Mouse (Mus musculus) hindbrain, embryonic 10.5 days (tissue): ENCODE measurements at regions not wholly inside any gene's neighbourhood (a gene's known extent, or its start where the extent isn't known, plus 50 kb on each side); places are given as distances from the start of the nearest gene placed in this dataset.

ENCODE experiments used
- DNase-seq: peaks from one replicate; pipeline ENCODE4 v3.0.0-alpha.2; 2017; ENCODE audit warnings: low spot score
- H3K27ac ChIP-seq: fragments of 300-500 bp; sonication (generic); 2 replicates; pipeline ENCODE4 v1.5.1; 2016; ENCODE audit warnings: mild to moderate bottlenecking, moderate library complexity
- H3K27me3 ChIP-seq: fragments of 300-500 bp; sonication (generic); 2 replicates; pipeline ENCODE4 v1.6.1; 2016; ENCODE audit warnings: mild to moderate bottlenecking; ENCODE audit not compliant: poor library complexity, insufficient read depth, severe bottlenecking
- H3K36me3 ChIP-seq: fragments of 300-500 bp; sonication (generic); 2 replicates; pipeline ENCODE4 v1.6.1; 2016; ENCODE audit warnings: mild to moderate bottlenecking, moderate library complexity
- H3K4me1 ChIP-seq: fragments of 300-500 bp; sonication (generic); replicated peaks from 2 replicates; pipeline ENCODE4 v1.6.1; 2016; ENCODE audit warnings: mild to moderate bottlenecking
- H3K4me3 ChIP-seq: fragments of 300-500 bp; sonication (generic); 2 replicates; pipeline ENCODE4 v1.5.1; 2016; ENCODE audit warnings: mild to moderate bottlenecking, moderate library complexity
- H3K9me3 ChIP-seq: fragments of 300-500 bp; sonication (generic); 2 replicates; pipeline ENCODE4 v1.6.1; 2016; ENCODE audit warnings: mild to moderate bottlenecking, moderate library complexity
- WGBS: fragments of 180-500 bp; shearing (Covaris S2); methylation state at CpG from one replicate; pipeline ENCODE4 v1.1.7; 2016; 5-methylcytosine and 5-hydroxymethylcytosine counted together

DNA sequence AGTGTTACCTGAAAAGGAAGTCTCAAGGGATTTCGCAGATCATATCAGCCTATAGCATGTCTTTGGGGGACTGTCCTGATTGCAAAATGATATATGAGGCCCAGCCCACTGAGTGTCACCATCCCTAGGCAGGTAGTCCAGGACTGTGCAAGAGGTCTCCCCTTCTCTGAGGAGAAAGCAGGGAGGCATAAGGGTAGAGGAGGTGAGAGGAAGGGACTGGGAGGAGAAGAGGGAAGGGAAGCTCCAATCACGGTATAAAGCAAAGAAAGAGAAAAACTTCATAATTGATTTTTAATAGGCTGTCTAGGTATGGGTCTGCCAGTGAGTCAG is 291.1 kb upstream of the Map3k7 start:
- H3K4me1 ChIP-seq = 0 out of 2 replicates have a peak, but pooled peaks cover 5% of the 10 kb centered on the region
- no peaks in the 10 kb centered on the region for H3K27me3 ChIP-seq
- WGBS = 92% methylated on average over 2 of the region's 2 CpGs
- H3K36me3 ChIP-seq = no peaks in the 10 kb centered on the region
- no peak overlapping the region for H3K27ac ChIP-seq
- DNase-seq = no peak
- H3K9me3 ChIP-seq = no peaks in the 10 kb centered on the region
- no peak overlapping the region for H3K4me3 ChIP-seq

DNA sequence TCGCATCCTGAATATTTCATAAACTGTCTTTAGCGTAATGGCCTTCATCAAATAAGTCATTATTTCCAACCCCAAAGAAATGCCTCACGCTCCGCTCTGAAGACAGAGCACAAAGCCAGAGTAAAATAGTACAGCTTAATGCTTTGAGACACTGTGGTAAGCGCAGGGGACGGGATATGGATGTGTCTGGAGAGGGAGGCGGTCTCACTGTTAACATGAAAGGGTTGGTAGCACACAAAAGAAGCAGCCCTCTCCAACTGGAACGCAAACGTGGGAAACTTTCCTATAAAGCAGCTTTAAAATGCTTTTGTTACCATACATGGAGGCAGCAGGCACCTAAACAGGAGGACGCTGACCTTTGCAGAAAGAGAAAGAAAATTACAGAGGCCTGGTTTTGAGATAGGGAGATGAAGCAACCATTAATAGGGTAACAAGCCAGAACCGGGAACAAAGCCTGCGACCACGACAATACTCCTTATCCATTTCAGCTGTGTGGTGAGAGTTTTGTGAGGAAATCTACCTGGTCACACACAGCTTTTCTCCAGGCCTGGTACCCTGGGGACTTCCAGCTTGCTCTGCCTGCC is 284.8 kb upstream of the Map3k7 start:
- Histone ChIP-seq H3K27me3 (no peaks in the 10 kb centered on the region), H3K4me1 (0 out of 2 replicates have a peak, but pooled peaks cover 7% of the 10 kb centered on the region), H3K9me3 (no peaks in the 10 kb centered on the region), H3K4me3 (no peak overlapping the region), H3K36me3 (no peaks in the 10 kb centered on the region), H3K27ac (peak overlapping the region; percentile 36; the same call in 1 of the 2 replicates)
- 76% methylated on average over 13 of the region's 13 CpGs for WGBS
- no peak for DNase-seq

DNA sequence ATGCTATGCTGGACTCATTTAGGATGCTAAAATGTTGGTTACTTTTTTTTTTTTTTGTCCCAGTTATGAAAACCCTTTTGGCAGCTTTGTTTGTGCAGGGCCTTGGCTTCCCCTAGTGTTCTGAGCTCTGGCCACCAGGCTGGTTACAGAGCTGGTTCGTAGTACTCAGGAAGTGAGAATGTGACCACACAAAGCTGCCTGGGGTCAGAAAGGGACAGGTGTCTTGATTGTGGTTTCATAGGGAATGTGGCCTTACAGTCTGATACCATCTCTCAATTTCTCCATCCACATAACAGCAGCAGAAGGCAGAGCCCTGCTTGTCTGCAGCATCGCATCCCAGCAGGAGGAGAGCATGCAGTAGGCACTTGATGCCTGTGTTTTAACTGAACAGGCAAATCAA is 282.9 kb upstream of the Map3k7 start:
- Histone ChIP-seq H3K4me1 (0 out of 2 replicates have a peak, but pooled peaks cover 7% of the 10 kb centered on the region), H3K36me3 (no peaks in the 10 kb centered on the region), H3K27ac (no peak overlapping the region), H3K4me3 (no peak overlapping the region), H3K27me3 (no peaks in the 10 kb centered on the region), H3K9me3 (no peaks in the 10 kb centered on the region)
- WGBS = 89% methylated on average over 2 of the region's 2 CpGs
- DNase-seq = no peak

DNA sequence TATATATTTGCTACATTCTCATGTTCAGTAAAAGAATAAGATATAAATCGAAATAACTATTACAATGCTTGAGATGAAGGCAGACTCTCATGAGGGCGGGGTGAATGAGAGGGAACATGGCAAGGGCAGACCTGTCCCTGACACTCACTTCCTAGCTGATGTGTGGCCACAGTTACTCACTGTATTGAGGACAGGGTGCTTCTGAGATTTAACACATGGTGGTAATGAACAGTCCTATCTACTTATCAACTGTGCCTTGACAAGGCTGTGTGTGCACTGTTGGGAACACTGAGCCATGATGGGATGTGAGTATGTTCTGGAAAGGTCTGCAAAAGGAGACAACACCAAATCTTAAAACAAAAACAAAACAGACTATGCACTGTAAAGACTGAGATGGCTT is 274.8 kb upstream of the Map3k7 start:
- 92% methylated on average over 2 of the region's 2 CpGs for WGBS
- Histone ChIP-seq H3K36me3 (no peaks in the 10 kb centered on the region), H3K9me3 (no peaks in the 10 kb centered on the region), H3K27me3 (no peaks in the 10 kb centered on the region), H3K27ac (no peak overlapping the region), H3K4me1 (no peaks in the 10 kb centered on the region), H3K4me3 (no peak overlapping the region)
- DNase-seq = no peak

DNA sequence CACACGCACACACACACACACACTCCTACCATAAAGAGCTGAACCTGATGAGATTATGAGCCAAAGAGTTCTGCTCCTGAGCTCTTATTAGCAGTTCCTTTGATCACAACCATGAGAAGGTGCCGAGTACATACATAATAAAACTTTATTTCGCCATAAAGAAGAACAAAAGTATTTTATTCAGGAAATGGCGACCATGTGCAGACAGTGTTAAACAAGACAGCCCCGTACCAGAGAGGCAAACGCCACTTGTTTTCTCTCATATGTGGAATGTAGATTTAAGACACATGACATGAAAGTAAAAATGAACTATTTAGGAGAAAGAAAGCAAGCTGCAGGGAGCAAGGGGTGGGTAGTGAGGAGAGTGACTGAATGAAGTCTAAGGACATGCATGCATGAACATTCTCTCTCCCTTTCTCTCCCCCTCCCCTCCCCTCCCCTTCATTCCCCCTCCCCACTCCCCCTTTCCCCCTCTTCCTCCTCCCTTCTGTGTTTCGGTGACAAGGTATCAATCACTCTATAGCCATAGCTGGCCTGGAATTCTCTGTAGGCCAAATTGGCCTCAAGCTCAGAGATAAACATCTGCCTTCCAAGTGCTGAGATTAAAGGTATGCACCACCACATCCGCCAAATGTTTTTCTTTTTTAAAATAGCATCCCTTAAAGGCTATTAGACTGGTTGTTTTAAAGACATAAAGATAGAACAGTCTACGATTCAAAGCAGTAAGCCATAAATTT is 266.0 kb upstream of the Map3k7 start:
- no peak for DNase-seq

DNA sequence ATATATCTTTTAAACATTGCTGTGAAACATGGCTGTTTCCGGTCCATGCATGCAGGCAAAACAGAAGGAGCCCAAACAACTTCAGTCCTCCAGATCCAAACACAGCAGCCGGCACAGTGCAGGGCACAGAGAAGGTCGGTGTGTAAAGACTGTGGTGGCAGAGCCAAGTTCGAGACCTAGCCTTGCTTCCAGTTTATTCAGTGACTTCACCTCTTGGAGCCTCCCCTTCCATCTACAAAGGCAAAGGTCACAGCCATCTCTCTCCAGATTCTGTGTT is 265.5 kb upstream of the Map3k7 start:
- Histone ChIP-seq H3K9me3 (no peaks in the 10 kb centered on the region), H3K36me3 (no peaks in the 10 kb centered on the region), H3K27me3 (no peaks in the 10 kb centered on the region), H3K27ac (no peak overlapping the region), H3K4me1 (peaks cover 3% of the 10 kb centered on the region; the same call in 1 of the 2 replicates), H3K4me3 (no peak overlapping the region)
- WGBS = 88% methylated on average over 4 of the region's 4 CpGs
- no peak for DNase-seq

More for the DNA sequence above, 266.0 kb upstream of the Map3k7 start:
- Histone ChIP-seq H3K4me3 (no peak overlapping the region), H3K27me3 (no peaks in the 10 kb centered on the region), H3K9me3 (no peaks in the 10 kb centered on the region), H3K27ac (no peak overlapping the region), H3K4me1 (peaks cover 3% of the 10 kb centered on the region; the same call in 1 of the 2 replicates), H3K36me3 (no peaks in the 10 kb centered on the region)
- WGBS = 70% methylated on average over 9 of the region's 9 CpGs

DNA sequence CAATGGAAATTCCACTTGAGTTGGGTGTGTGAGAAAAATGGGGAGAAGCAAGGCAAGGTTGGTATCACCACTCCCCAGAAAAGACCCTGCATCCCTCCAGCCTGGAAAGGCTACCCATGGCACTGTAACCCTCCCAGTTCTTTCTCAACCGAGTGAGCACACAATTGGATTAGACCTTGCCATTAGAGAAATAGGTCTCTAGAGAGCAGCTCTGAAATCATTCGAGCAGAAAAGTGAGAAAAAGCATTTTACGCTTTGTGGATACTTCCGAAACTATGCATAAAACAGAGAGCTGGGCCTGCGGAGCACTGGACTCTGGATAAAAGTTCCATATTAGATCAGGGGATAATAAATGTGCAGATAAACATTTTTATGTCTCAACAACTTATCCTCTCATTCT is 264.6 kb upstream of the Map3k7 start:
- Histone ChIP-seq H3K4me1 (peaks cover 3% of the 10 kb centered on the region; the same call in 1 of the 2 replicates), H3K27ac (no peak overlapping the region), H3K27me3 (no peaks in the 10 kb centered on the region), H3K36me3 (no peaks in the 10 kb centered on the region), H3K9me3 (no peaks in the 10 kb centered on the region), H3K4me3 (no peak overlapping the region)
- WGBS = 85% methylated on average over 5 of the region's 5 CpGs
- no peak for DNase-seq

DNA sequence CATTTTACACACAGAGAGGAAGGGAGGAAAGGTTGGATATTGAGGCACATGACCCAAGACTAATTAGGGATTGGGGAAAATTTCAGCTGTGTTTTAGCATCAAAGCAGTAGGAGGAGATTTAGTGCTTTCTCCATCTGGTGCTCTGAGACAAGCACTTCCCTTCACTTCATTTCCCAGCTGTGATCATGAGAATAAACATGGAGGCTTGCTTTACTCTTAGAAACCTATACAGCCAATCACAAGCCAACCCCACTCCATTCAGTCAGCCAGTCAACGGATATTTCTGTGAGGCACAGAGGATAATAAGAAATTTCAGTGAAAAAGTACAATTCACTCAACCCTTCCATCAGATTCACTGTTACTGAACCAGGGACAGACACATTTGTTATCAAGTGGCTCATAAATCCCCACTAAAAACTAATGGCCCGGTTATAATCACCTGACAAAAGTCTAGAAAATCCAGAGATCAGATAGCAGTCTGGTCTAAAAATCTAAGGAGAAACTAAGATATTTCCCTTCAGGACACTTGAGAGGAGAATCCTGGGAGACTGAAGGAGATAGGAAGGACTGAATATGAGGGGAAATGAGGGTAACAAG is 249.7 kb upstream of the Map3k7 start:
- H3K27ac ChIP-seq = no peak overlapping the region
- WGBS = 84% methylated on average over 2 of the region's 2 CpGs
- no peak for DNase-seq
- H3K27me3 ChIP-seq = no peaks in the 10 kb centered on the region
- no peak overlapping the region for H3K4me3 ChIP-seq
- no peaks in the 10 kb centered on the region for H3K36me3 ChIP-seq
- no peaks in the 10 kb centered on the region for H3K9me3 ChIP-seq
- H3K4me1 ChIP-seq = no peaks in the 10 kb centered on the region

DNA sequence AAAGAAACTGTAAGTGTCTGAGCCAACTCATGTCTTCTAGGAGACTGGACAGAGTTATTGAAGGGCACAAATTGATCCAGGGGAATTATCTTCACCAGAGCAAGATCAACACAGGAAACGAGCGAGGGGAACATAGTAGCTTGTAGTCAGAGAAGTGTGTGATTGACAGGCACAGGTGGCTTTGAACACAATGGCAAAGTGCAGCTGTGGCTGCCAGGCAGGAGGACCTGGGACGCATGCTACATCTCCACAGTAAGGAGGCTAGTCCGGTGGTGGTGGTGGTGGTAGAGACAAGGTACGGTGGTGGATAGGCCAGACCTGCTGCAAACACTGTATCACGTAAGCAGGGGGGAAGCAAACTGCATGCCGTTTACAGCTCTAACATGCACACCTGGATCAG is 240.4 kb upstream of the Map3k7 start:
- H3K4me1 ChIP-seq = peaks cover 18% of the 10 kb centered on the region; the same call in 1 of the 2 replicates
- no peaks in the 10 kb centered on the region for H3K27me3 ChIP-seq
- DNase-seq = no peak
- WGBS = 83% methylated on average over 7 of the region's 7 CpGs
- no peak overlapping the region for H3K4me3 ChIP-seq
- no peaks in the 10 kb centered on the region for H3K9me3 ChIP-seq
- H3K27ac ChIP-seq = no peak overlapping the region
- H3K36me3 ChIP-seq = no peaks in the 10 kb centered on the region

DNA sequence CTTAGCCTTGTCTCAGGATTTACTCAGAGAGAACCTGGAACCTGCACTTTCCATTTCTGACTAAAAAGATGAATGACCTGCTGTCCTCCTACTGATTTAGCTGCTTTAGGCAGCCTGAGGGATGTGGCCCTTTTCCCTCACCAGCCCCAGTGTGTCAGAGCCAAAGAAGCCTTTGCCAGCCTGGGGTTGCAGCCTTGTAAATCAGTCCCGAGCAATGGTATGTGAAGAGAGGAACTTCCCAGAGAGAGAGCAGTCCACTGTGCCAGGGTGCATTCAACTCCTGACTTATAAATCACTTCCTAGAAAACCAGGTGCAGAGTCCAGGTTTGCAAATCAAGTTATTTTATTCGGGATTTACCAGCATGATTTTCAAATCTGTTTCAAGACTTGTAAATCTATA is 239.5 kb upstream of the Map3k7 start:
- DNase-seq = no peak
- H3K4me1 ChIP-seq = peaks cover 18% of the 10 kb centered on the region; the same call in 1 of the 2 replicates
- H3K36me3 ChIP-seq = no peaks in the 10 kb centered on the region
- no peak overlapping the region for H3K27ac ChIP-seq
- no peak overlapping the region for H3K4me3 ChIP-seq
- no peaks in the 10 kb centered on the region for H3K27me3 ChIP-seq
- WGBS = 77% methylated on average over 2 of the region's 2 CpGs
- H3K9me3 ChIP-seq = no peaks in the 10 kb centered on the region

DNA sequence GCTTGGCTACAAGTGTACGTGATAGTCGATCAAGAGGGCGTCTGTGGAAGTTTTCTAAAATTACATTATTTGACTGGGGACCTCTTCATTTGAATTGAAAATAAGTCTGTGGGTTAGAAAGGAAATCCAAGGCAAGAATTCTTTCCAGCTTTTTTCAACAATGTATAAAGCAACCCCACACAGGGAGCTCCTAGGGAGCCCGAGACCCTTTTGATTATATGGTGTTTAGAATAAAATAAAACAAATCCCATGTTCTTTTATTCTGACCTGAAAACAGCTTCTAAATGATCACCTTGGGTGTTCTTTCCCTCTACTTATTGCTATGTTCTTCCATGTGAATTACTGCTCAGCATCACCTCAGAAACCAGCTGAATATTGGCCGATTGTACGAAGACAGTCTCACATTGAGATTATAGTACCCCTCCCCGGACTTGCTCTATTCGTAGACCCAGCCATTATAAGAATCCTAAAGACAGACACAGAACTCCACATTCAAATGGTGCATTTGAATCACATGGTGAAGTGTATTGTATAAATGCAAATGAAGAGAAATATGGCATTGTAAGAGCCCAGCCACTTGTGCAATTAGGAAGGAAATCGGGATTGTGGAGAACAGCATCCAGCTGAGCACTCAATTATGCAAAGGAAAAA is 236.3 kb upstream of the Map3k7 start:
- H3K9me3 ChIP-seq = no peaks in the 10 kb centered on the region
- no peaks in the 10 kb centered on the region for H3K27me3 ChIP-seq
- H3K27ac ChIP-seq = no peak overlapping the region
- peaks cover 14% of the 10 kb centered on the region; the same call in 1 of the 2 replicates for H3K4me1 ChIP-seq
- DNase-seq = no peak
- no peak overlapping the region for H3K4me3 ChIP-seq
- no peaks in the 10 kb centered on the region for H3K36me3 ChIP-seq
- WGBS = 77% methylated on average over 9 of the region's 9 CpGs

DNA sequence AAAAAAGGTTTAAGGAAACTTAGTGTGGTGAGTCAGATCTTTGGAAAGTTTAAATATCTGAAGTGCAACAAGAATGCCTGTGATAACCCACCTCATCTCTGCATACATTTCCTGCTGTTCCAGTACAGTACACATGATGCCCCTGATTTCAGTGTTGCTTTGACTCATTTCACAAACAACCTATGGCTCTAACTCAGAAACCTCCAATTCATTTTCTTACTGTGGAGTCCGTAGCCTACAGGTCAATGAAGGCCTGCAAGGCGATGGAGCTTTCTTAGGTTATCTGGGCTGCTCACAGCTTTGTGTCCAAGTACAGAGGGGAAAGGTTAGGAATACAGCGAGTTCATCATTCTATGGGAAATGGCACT is 235.8 kb upstream of the Map3k7 start:
- Histone ChIP-seq H3K9me3 (no peaks in the 10 kb centered on the region), H3K4me3 (no peak overlapping the region), H3K27ac (no peak overlapping the region), H3K4me1 (peaks cover 14% of the 10 kb centered on the region; the same call in 1 of the 2 replicates), H3K27me3 (no peaks in the 10 kb centered on the region), H3K36me3 (no peaks in the 10 kb centered on the region)
- WGBS = 87% methylated on average over 3 of the region's 3 CpGs
- DNase-seq = no peak

DNA sequence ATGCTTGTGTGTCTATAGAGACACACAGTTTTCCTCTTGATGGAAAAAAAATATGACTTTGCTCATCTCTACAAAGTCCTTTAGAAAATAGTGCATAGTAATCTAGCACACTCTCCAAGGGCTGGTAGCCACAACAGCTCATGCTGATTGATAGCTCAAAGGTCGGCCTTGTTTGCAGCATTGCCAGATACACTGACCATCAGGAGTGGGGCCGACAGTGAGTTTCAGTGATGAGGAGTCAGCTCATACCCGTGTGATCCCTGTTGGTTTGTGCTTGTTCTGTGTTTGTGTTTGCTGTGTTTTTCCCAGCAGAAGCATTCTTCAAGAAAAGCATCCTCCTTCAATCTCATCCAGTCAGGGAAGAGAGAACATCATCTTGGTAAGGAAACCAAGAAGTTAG is 220.1 kb upstream of the Map3k7 start:
- H3K4me1 ChIP-seq = no peaks in the 10 kb centered on the region
- DNase-seq = no peak
- H3K36me3 ChIP-seq = no peaks in the 10 kb centered on the region
- WGBS = 78% methylated on average over 3 of the region's 3 CpGs
- no peak overlapping the region for H3K27ac ChIP-seq
- no peak overlapping the region for H3K4me3 ChIP-seq
- no peaks in the 10 kb centered on the region for H3K27me3 ChIP-seq
- H3K9me3 ChIP-seq = no peaks in the 10 kb centered on the region
